ENCODE assay signal across 11 mouse cellular contexts in the genomic region with DNA sequence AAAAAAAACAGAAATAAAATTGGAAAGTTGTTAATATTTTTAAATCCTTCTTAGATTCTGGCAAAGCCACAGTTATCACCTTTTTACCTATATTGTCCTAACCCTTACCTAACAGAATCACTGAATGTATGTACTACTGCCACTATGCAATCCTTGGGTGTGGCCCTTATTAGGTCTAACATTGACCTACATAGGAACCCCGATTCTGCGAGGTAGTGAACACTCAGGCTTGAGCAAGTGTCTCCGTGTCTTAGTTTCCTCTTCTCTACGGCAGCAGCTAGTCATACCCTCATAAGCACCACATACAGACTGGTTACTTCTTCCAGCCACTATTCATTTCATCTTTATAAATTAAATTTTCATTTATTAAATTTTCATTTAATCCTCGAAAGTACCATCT. TPM values are rescaled to one million over a fixed set of nuclear protein-coding genes. Genes with fewer than 3 reads are reported as not detected.
"Had no signal": no experiment of that assay in that cellular context is flagged by ENCODE, and none has a peak within 500 bp of the region (broad histone marks: within the 10 kb centered on the region; RNA-seq: fewer than 3 reads in every experiment).

No protein-coding gene starts in this region.

- H3K9me3 ChIP-seq: midbrain, embryonic 12.5 days; neural tube, embryonic 13.5 days; neural tube, embryonic 15.5 days had no signal

- H3K27me3 ChIP-seq: midbrain, embryonic 12.5 days; neural tube, embryonic 13.5 days; neural tube, embryonic 15.5 days had no signal

- H3K4me1 ChIP-seq: midbrain, embryonic 12.5 days; neural tube, embryonic 15.5 days had no signal

- H3K27ac ChIP-seq: midbrain, embryonic 12.5 days; neural tube, embryonic 13.5 days; neural tube, embryonic 15.5 days had no signal

- H3K36me3 ChIP-seq: midbrain, embryonic 10.5 days; midbrain, embryonic 12.5 days; neural tube, embryonic 13.5 days; neural tube, embryonic 15.5 days had no signal

- DNase-seq: retina, postnatal 1 day; right cerebral cortex, adult 18-20 months; right cerebral cortex, postnatal 25 days; right cerebral cortex, postnatal 4 days; thymus, adult 18-20 months; thymus, postnatal 14 days had no signal

RNA-seq across cellular contexts. Expression of a gene that starts 0.7 kb away (rescaled TPM):
- total RNA-seq: megakaryocyte-erythroid progenitor cell, adult 5-6 weeks had no signal
